Mouse (Mus musculus): ENCODE measurements around the gene Dnajc1. TPM values are rescaled to one million over a fixed set of nuclear protein-coding genes. Genes with fewer than 3 reads are reported as not detected.

The Dnajc1 gene
- polyA plus RNA-seq, 1 experiment from 2014 or later: 15.5 TPM

GRCm38 (mm10) chr2:18310261-18311104, 82.1 kb downstream of the Dnajc1 start:
- no peaks in the 10 kb centered on the region for H3K9me3 ChIP-seq (ENCODE audit: low read length)
- 89% methylated on average over 4 of the region's 4 CpGs for WGBS (ENCODE audit: insufficient replicate concordance)

GRCm38 (mm10) chr2:18307440-18308305, 85.0 kb downstream of the Dnajc1 start:
- DNase-seq: no peak
- H3K27me3 ChIP-seq (ENCODE audit: insufficient read depth, low read length): no peaks in the 10 kb centered on the region
- H3K27ac ChIP-seq (ENCODE audit: low read depth): no peak overlapping the region
- no peak for TF ChIP-seq CTCF (IDR thresholded peaks at IDR 0.05; ENCODE audit: low read depth)
- TF ChIP-seq EP300 (IDR thresholded peaks at IDR 0.05; ENCODE audit: low read depth): no peak
- H3K4me3 ChIP-seq (ENCODE audit: low read depth, low read length): no peak overlapping the region
- no peaks in the 10 kb centered on the region for H3K4me1 ChIP-seq (ENCODE audit: insufficient read depth)
- ATAC-seq: no peak
- WGBS (ENCODE audit: insufficient replicate concordance): 70% methylated on average over 7 of the region's 7 CpGs
- H3K4me2 ChIP-seq (ENCODE audit: low read depth, low read length): no peak overlapping the region
- no peaks in the 10 kb centered on the region for H3K36me3 ChIP-seq (replicated peaks; ENCODE audit: insufficient read depth, low read length)
- H3K9ac ChIP-seq (replicated peaks): no peak overlapping the region
- H3K9me3 ChIP-seq (ENCODE audit: low read length): no peaks in the 10 kb centered on the region

More at GRCm38 (mm10) chr2:18310261-18311104, 82.1 kb downstream of the Dnajc1 start:
- ATAC-seq (no peak), DNase-seq (no peak)
- no peak overlapping the region for H3K27ac ChIP-seq (ENCODE audit: low read depth)
- no peaks in the 10 kb centered on the region for H3K36me3 ChIP-seq (replicated peaks; ENCODE audit: insufficient read depth, low read length)
- no peak overlapping the region for H3K9ac ChIP-seq (replicated peaks)
- H3K4me2 ChIP-seq (ENCODE audit: low read depth, low read length): no peak overlapping the region
- no peak overlapping the region for H3K4me3 ChIP-seq (ENCODE audit: low read depth, low read length)
- no peaks in the 10 kb centered on the region for H3K27me3 ChIP-seq (ENCODE audit: insufficient read depth, low read length)
- no peak for TF ChIP-seq CTCF (IDR thresholded peaks at IDR 0.05; ENCODE audit: low read depth)
- TF ChIP-seq EP300 (IDR thresholded peaks at IDR 0.05; ENCODE audit: low read depth): no peak
- no peaks in the 10 kb centered on the region for H3K4me1 ChIP-seq (ENCODE audit: insufficient read depth)

DNA sequence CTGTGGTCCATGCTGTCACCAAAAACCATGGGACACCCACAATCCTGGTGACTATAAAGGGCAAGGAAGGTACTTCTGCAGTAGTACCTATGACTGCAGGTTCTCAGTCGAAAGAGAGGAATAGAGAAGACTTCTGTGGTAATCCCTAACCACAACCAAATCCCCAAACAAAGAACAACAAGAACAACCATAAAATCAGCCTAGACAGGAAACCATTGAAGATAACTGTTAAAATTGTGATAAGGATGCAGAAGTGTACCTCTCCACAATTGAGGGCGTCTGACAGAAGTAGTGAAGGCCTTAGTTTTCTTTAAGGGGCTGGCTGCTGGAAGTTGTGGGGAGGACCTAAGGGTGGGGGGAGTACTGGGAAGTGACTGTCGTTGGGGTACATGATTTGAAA, 91.7 kb downstream of the Dnajc1 start:
- WGBS (ENCODE audit: insufficient replicate concordance): 55% methylated on average over 3 of the region's 3 CpGs
- Histone ChIP-seq H3K27ac (ENCODE audit: low read depth) (no peak overlapping the region), H3K4me1 (ENCODE audit: insufficient read depth) (no peaks in the 10 kb centered on the region), H3K4me3 (ENCODE audit: low read depth, low read length) (no peak overlapping the region), H3K4me2 (ENCODE audit: low read depth, low read length) (no peak overlapping the region), H3K9me3 (ENCODE audit: low read length) (no peaks in the 10 kb centered on the region), H3K9ac (replicated peaks) (no peak overlapping the region), H3K27me3 (ENCODE audit: insufficient read depth, low read length) (no peaks in the 10 kb centered on the region), H3K36me3 (replicated peaks; ENCODE audit: insufficient read depth, low read length) (peaks cover 7% of the 10 kb centered on the region)
- ATAC-seq (no peak), DNase-seq (no peak)
- no peak for TF ChIP-seq EP300 (IDR thresholded peaks at IDR 0.05; ENCODE audit: low read depth)
- no peak for TF ChIP-seq CTCF (IDR thresholded peaks at IDR 0.05; ENCODE audit: low read depth)

- TF ChIP-seq EP300 (IDR thresholded peaks at IDR 0.05; ENCODE audit: low read depth) (no peak), CTCF (IDR thresholded peaks at IDR 0.05; ENCODE audit: low read depth) (peak; percentile 33)
- 92% methylated on average over 6 of the region's 6 CpGs for WGBS (ENCODE audit: insufficient replicate concordance)
- Histone ChIP-seq H3K4me2 (ENCODE audit: low read depth, low read length) (no peak overlapping the region), H3K27ac (ENCODE audit: low read depth) (no peak overlapping the region), H3K27me3 (ENCODE audit: insufficient read depth, low read length) (no peaks in the 10 kb centered on the region), H3K9me3 (ENCODE audit: low read length) (no peaks in the 10 kb centered on the region), H3K4me3 (ENCODE audit: low read depth, low read length) (no peak overlapping the region), H3K36me3 (replicated peaks; ENCODE audit: insufficient read depth, low read length) (0 out of 2 replicates have a peak, but pooled peaks cover 9% of the 10 kb centered on the region), H3K4me1 (ENCODE audit: insufficient read depth) (no peaks in the 10 kb centered on the region), H3K9ac (replicated peaks) (no peak overlapping the region)
- no peak for DNase-seq
- ATAC-seq: no peak
Measured at GRCm38 (mm10) chr2:18285175-18285574, 107.5 kb downstream of the Dnajc1 start.

GRCm38 (mm10) chr2:18265736-18266135, 126.9 kb downstream of the Dnajc1 start:
- Histone ChIP-seq H3K27ac (ENCODE audit: low read depth) (no peak overlapping the region), H3K9ac (replicated peaks) (no peak overlapping the region), H3K4me1 (ENCODE audit: insufficient read depth) (no peaks in the 10 kb centered on the region), H3K4me2 (ENCODE audit: low read depth, low read length) (no peak overlapping the region), H3K4me3 (ENCODE audit: low read depth, low read length) (no peak overlapping the region), H3K9me3 (ENCODE audit: low read length) (no peaks in the 10 kb centered on the region), H3K36me3 (replicated peaks; ENCODE audit: insufficient read depth, low read length) (no peaks in the 10 kb centered on the region), H3K27me3 (ENCODE audit: insufficient read depth, low read length) (no peaks in the 10 kb centered on the region)
- ATAC-seq (no peak), DNase-seq (no peak)
- no peak for TF ChIP-seq EP300 (IDR thresholded peaks at IDR 0.05; ENCODE audit: low read depth)
- 84% methylated on average over 1 of the region's 1 CpGs for WGBS (ENCODE audit: insufficient replicate concordance)

- Histone ChIP-seq H3K4me1 (ENCODE audit: insufficient read depth) (no peaks in the 10 kb centered on the region), H3K27me3 (ENCODE audit: insufficient read depth, low read length) (no peaks in the 10 kb centered on the region), H3K36me3 (replicated peaks; ENCODE audit: insufficient read depth, low read length) (no peaks in the 10 kb centered on the region), H3K9ac (replicated peaks) (no peak overlapping the region), H3K4me3 (ENCODE audit: low read depth, low read length) (no peak overlapping the region), H3K27ac (ENCODE audit: low read depth) (no peak overlapping the region), H3K9me3 (ENCODE audit: low read length) (no peaks in the 10 kb centered on the region), H3K4me2 (ENCODE audit: low read depth, low read length) (no peak overlapping the region)
- ATAC-seq (no peak), DNase-seq (no peak)
- 73% methylated on average over 3 of the region's 3 CpGs for WGBS (ENCODE audit: insufficient replicate concordance)
- no peak for TF ChIP-seq CTCF (IDR thresholded peaks at IDR 0.05; ENCODE audit: low read depth)
- no peak for TF ChIP-seq EP300 (IDR thresholded peaks at IDR 0.05; ENCODE audit: low read depth)
Measured at GRCm38 (mm10) chr2:18264579-18264978, 128.1 kb downstream of the Dnajc1 start.

Data from liver, postnatal 0 days (tissue).